Mouse (Mus musculus) frontal cortex, postnatal 14 days (tissue): ENCODE data around the gene Atp11c.

Experiments used
- DNase-seq, 2 experiments: peaks; one replicate each; pipeline ENCODE4 v3.0.0; 2022; ENCODE audit warnings: low spot score in 2 of 2

Atp11c gene

DNA sequence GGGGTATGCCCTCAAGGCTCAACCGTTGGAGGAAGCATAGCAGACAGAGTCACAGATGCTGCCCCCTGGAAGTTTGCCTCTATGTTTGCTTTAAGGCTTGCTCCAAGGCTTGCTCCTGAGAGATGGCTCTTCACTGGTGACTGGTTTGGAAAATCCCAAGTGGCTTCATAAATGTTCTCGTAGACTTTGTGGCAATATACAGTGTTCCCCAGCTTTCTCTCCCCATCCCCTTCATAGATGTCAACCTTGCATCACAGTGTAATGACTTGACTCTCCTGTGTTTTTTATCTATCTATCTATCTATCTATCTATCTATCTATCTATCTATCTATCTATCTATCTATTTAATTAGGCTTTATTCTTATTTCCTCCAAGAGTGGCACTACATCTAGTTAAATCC, at the start of gene Atp11c:
Atp11c (minus strand) TSS at position 101 of the 400 bp plus-strand sequence.
- DNase-seq, result no peak

DNA sequence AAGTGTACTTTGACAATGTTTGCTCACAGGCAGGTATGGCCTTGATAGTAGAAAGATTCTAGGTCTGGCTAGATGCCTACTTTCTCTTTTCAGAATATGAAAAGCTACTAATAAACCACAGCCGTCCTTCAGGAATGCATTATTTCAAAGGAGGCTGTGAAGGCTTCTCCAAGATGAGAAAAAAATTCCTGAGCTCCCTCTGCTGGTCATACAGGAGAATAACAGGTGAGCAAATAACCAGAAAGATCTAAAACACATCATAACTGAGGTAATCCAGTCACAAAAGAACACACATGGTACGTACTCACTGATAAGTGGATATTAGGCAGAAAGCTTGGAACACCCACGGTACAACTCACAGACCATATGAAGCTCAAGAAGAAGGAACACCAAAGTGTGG, 16.7 kb upstream of the Atp11c start:
- no peak for DNase-seq

DNA sequence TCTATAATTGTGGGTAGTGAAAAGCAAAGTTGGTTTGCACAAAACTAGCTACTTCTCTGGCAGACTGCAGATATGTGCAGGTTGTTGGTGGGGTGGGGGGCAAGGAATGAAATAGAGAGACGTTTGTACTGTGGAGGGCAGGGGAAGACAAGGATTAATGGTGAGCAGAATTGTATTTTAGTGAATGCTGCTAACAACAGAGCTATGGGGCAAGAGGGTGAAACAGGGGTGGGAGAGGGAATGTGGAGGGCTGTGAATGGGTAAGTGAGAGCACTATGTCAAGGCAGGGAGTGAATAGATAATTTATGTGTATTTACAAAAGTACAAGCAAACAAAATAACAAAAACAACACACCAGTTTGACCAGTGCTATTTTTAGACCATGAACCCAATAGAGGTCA, 22.0 kb downstream of the Atp11c start:
- DNase-seq, result no peak

DNA sequence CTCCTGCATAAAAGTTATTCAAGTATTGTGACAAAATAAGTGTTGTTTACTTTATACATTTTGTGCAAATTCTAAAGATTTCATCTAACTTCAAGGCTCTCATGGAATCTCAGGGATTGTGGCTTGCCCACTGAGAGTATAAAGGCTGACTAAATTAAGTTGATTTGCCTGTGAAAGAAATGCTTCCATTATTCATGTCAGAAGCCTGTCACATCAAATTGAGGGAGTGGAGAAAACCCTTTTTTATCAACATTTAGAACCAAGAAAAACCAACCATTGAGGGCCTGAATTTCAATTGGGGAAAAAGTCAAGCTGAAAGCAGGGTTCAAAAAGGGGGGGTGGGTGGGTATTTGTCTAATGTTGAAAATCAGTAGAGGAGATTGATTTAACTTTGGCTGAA, 23.5 kb downstream of the Atp11c start:
- DNase-seq, result no peak

DNA sequence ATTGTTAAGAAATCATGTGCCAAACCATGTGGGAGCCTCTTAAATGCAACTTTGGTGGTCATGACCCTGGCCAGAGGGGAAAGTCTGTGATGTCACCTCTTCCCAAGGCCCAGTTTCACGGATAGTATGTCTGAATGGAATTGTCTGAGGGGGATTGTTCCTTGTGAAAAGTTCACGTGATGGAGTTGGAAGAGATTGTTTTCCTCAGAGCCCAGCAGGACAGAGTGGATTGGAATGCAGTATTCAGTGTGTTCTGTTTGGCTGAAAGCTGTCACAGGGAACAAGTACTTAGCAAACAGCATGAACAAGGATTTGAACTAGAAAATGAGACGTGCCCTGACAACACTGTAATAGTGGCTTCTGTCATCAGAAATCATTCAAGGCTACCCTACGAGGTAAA, 37.3 kb downstream of the Atp11c start:
- no peak for DNase-seq

DNA sequence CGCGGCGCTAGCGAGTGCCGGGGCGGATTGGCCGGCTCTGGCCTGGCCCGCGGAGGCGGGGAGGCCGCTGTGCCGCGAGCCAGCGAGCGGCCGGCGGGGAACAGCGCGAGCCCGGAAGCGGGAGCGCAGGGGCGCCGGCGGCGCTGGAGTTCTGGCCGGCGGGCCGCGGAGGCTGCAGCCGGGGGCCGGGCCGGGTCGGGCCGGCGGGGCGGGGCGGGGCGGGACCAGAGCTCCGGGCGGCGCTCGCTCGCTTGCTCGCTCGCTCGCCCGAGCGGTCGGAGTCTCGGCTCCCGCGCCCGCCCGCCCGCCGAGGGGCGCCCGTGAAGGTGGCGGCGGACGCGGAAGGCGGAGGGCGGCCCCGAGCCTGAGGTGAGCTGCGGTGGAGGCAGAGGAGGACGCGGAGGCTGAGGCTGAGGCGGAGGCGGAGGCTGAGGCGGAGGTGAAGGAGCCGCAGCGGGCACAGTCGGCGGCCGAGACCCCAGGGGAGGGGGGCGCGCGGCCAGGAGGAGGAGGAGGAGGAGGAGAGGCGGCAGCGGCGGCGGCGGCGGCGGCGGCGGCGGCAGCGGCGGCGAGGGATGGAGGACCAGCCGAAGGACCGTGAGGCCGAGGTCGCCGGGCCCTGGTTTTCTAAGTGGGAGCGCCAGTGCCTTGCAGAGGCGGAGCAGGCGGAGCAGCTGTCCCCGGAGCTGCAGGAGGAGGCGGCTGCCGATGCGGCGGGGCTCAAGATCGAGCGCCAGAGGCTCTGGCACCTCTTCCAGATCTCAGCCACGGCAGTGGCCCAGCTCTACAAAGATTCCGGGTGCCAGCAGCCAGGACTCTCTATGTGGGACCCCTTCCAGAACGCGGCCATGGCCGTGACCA, 44.8 kb downstream of the Atp11c start:
- DNase-seq, result peak; percentile 5 to 18

DNA sequence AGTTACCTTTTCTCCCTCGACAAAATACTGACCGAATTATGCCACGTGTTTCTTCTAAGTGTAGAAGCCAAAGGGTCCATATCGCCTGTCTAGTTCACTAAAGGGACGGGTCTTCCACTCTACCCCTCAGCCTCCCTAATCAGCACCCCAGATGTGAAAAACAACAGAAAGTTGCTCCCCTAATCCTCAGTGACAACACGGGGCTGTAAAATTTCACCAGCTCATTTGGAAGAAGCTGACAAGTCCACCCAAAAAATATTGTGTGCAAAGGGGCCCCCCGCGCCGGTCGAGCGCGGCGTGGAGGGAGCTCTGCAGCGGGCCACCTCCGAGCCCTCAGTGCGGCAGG, 45.4 kb downstream of the Atp11c start:
- DNase-seq, result peak in 1 of 2 experiments; percentile 8

DNA sequence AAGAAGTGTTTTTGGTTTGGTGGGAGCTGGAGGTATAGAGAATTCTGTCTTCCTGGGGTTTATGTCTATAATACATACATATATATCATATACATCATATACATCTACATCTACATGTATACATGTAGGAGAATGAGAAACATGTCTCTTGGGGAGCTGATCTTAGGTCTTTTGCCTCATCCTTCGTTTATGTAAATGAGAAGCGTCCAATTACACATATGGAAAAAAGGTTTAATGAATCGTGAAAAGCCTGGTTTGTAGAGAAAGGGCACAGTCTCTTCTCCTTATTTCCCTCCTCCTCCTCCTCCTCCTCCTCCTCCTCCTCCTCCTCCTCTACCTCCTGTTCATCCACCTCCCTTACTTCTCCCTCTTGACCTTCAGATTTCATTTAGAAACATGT, 46.6 kb downstream of the Atp11c start:
- no peak for DNase-seq

DNA sequence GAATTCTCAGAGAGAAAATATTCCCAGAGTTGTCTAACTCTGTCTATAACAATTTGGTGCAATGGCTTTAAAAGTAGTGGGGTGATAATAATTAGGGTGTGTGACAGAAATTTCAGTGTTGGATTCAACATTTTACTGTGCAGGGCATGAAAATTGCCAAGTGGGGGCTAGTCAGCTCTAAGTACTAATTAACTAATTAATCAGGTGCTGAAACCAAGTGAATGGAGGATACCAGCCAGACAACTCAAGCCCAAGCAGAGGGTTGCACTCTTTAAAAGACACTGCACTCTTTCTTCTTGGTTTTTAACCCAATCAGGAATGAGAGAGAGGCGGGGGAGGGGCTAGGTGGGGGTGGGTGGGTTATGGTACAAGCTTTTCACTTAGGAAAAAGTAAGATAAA, 47.1 kb downstream of the Atp11c start:
- no peak for DNase-seq

DNA sequence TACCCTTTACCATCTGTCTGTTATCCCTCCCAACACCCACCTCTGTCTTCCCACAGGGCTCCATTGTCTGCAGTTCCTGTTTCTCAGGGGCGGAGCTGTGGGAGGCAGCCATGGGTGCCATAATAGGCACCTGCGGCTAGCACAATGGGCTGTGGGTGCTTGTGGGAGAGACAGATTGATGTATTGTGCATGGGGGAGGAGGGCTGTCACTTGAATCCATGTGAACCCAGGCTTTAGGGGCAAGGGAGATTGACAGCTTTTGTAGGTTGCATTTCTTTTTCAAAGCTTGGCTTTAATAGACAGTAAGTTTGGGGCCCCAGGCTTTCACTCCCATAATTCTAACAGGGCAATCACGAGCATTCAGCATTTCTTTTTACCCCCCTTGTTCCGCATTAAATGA, 48.4 kb downstream of the Atp11c start:
- no peak for DNase-seq

DNA sequence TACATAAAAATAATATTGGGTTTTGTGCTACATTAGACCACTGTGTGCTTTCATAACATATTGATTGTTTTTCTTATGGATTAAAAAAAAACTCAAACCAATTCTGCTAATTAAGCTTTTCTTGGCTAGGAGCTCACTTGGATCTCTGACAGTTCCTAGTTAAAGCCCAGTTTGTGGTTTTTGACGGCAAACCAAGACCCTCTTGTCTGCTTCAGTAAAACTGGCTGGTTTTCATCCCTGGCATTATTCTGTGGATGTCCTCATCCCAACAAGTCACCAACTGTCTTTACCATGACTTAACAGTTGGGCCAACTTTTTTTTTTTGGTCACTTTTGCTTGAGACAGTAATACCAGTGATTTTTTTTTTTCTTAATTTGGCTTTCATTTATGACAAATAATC, 49.6 kb downstream of the Atp11c start:
- no peak for DNase-seq

DNA sequence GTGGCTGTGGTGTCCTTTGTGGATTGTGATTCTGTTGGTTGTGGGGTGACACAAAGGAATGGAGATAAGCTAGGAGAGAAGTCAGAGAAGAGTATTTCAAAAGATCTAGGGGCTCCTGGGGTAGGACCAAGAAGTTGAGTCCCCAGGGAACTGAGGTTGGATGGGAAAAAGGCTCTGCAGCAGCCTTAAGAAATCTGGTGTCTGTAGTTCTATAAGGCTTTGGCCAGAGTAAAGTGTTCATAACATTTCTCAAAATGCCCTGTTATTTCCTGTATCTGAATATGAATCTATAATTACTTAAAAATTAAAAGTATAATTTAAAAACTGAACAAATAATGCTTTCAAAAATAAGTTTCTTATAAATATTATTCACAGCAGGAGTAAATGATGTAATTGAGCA, 53.3 kb downstream of the Atp11c start, which contains the start of gene Gm7073:
Gm7073 (minus strand) TSS at position 101 of the 400 bp plus-strand sequence.
- DNase-seq, result no peak

DNA sequence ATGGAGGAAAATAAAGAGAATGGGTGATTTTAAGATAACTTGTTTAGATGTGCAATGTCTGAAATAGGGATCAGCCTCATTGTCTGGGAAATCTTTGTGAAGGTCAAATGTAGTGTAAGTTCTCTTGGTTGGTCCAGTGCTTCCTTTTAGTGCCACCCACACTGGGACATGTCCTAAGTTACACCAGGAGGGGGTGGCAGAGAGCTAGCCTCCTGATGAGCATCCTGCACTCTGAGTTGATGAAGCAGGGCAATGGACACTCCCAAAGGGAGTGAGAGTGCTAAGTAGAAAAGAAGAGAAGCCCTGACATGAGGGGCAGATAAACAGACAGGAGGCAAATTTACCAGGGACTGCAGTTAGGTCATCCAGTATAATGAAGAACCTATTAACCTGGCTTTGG, 88.5 kb downstream of the Atp11c start:
- DNase-seq, result peak in 1 of 2 experiments; percentile 6

DNA sequence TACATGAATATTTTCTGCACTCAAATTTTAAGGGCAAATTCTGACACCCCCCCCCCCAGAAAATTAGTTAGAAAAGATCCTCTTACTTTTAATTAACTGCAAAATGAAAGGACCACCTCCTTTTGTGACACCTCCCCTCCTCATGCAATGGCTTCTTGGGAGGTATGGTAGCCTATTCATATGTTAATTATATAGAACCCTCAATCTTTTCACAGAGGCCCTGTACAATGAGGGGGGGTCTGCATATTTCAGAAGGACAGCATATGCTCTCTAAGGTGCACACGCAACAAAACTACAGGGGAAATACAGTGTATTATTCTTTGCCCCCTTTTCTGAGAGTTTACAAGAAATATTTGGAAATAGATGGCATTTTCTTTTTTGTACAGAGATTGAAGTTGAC, 94.7 kb downstream of the Atp11c start:
- no peak for DNase-seq

DNA sequence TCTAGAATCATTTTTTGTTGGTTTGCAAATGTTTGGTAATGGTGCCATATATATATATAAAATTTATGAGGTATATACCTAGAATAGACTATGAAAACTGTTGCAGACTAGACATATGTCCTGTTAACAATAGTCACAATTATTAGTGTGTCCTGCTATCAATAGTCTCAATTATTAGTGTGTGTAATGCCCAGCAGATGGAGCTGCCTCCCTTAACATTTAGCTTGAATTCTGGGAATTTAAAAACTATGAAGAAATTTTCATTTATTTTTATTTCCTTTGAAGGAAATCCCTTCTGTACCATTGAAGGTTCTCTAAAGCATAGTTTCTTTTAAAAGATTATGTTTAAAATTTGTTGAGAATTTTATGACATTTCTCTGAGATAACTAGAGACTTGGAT, 97.2 kb downstream of the Atp11c start:
- no peak for DNase-seq

DNA sequence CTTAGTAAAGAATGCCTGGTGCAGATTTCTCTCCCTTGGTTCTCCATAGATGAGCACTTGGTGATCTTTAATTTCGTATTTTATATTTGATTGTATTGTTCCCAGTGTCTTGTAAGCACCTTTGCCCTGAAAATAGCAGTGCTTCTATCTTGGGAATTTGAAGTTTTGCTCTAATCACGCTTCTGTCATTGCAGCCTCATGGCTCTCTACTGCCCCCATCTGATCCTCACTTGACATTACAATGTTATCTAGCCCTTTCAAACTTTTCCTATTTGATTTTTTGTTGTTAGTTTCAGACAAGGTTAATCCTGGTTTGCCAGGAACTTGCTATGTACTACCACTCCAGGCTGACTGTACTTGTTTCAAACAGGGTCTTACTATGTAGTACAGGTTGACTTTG, 128.7 kb downstream of the Atp11c start:
- DNase-seq, result no peak

DNA sequence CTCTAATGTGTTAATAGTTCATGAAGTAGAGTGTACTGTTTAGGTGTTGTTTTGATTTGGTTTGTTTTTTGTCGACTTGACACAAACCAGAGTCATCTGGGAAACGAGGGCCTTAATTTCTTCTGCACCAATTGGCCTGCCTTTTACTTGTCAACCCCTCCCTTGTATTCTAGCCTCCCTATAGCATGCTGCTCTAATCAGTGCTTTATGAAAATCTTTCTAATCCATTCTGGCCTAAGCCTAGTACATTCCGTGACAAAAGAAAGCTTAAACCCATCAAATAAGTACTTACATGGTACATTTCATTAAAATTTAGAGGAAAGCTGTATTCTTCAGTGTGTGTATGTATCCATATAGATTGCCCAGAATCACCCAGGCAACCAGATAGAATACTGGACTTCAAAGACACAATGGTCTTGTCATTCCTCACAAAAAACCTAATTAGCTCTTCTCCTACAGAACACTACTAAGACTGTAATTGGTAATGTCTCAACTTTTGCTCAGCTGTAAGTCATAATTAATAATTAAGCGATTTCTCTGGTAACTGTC, 177.9 kb downstream of the Atp11c start:
- DNase-seq, result no peak

DNA sequence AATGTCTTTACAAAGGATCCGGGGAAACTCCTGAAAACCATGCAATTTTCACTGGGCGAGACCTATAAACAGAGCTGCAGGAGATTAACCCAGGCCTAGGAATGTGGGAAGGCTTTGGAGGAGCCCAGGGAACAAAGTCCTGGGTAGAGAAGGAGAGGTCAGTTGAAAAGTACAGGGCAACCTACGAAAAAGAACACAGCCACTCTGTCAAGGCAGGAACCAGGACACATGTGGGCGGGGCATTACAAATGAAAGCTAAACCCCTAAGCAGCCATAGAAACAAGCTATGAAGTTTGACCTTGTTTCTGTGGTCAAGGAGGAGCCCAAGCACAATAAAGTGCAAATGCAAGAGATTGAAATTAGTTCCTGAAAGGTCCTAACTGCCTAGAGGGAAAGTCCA, 186.8 kb downstream of the Atp11c start:
- DNase-seq, result no peak

DNA sequence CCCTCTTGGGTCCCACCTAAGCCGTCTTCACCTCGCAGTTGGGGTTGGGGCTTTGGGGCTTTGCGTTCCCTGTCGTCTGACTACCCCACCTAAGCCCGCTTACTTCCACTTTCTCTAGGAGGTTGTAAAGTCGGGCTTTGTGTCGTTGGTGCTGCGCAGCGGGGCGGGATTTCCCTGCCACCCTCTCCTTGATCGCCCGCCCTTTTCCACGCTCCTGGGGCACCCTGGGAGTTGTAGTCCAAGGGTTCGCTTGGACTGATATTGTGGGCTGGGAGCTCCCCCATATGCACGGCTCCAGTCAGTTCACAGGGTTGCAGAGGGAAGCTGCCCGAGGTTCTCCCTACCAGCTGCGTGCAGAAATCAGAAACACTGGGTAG, 187.8 kb downstream of the Atp11c start:
- peak; percentile 73 to 76 for DNase-seq

DNA sequence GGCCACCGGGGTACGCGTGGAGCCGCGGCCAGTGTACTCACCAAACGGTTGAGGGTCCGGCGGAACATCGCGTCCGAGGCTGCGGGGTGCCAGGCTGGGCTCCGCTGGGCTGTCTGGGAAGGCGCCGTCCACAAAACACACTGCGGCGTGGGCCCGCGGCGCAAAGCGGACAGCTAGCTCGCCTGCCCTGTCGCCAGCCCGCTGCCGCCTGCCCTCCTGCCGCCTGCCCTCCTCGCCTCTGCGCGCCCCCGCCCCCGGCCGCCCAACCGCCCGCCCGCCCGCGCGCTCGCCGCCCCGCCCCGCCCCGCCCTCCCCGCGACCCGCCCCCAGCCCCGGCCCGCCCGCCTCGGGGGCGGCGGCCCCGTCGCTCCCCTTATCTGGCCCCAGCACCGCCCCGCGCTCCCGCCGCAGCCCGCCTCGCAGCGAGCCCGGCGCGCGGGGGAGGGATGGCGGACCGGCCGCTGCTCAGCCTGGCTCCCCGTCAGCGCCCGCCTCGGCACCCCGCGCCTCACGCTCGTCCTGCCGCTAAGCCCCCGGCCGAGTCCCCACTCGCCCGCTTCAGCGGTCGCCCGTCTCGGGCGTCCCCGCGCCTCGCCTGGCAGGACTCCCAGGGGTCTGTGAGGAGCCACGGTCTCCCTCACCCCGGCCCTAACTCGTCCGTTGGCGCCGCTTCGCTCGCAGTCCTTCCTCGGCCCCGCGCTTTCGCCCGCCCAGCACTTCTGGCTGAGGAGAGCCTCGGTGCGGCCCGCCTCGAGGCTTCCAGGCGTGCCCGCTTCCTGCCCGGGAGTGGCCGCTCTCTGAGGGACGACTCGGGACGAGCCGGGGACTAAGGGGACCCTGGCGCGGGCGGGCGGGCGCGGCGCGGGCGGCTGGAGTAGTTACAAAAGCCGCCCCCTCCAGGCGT, 188.5 kb downstream of the Atp11c start:
- peak; percentile 3 to 8 for DNase-seq

DNA sequence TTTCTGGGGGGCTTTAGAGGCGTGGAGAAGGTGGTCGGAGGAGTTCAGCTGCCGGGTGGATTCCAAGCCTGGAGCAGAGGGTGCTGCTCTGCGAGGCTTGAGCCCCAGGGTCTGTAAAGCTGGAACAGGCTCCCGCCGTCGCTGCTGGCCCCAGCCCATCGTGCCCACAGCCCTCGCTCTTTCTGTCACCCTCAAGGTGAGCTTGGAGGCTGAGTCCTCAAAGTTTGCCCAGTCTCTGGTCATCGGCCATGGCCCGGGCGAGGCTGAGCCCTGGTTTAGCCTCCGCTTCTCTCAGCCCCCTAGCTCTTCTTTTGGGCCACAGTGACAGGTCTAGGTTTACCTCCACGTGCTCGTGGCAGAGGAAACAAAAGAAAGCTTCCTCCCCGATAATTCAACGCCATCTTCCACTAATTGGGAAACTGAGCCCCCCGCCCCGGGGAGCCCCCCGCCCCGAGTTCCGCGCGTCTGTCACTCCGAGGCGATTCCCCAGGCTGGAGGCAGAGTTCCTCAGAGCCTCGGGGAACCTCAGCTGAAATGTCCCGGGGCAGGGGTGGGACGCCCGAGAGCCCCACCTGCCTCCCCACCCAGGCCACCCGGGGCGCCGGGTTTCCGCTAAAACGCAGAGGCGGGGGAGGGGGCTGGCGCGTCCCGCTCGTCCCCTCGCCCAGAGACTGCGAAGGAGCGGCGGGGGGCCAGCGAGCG, 189.3 kb downstream of the Atp11c start:
- DNase-seq, result peak in 1 of 2 experiments; percentile 5

DNA sequence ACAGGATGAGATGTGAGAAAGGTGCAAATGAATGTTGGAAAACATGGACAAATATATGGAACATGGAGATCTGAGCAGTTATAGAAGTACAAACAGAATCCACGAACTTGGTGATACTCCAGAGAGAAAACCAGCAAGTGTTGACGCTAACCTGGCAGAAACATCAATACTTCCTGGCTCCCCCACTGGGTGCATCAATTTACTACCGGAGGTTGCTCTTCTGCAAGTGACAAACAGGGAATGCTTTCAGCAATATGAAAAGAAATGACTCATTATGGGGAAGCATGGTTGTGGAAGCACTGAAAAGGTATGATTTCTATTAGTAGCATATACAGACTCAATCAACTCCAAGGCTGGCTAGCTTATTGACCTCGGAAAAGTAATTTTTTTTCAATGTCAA, 198.2 kb downstream of the Atp11c start:
- DNase-seq, result no peak
